Mouse (Mus musculus) limb, embryonic 12.5 days (tissue): ENCODE data around the gene Kti12. TPM values are rescaled to one million over a fixed set of nuclear protein-coding genes. Genes with fewer than 3 reads are reported as not detected.

ENCODE experiments used
- ATAC-seq: fragments of 200-750 bp; cut with Nextera tagmentation; 2 replicates; pipeline ENCODE4 v1.8.0; 2017; ENCODE audit warnings: low read depth, moderate TSS enrichment; ENCODE audit not compliant: insufficient number of reproducible peaks, insufficient read depth, low FRiP score, low TSS enrichment
- H3K27ac ChIP-seq: fragments of 300-500 bp; sonication (generic); 2 replicates; pipeline ENCODE4 v1.5.1; 2016; ENCODE audit warnings: mild to moderate bottlenecking, moderate library complexity
- H3K27me3 ChIP-seq: fragments of 300-500 bp; sonication (generic); 2 replicates; pipeline ENCODE4 v1.6.1; 2016; ENCODE audit warnings: mild to moderate bottlenecking, moderate library complexity
- H3K36me3 ChIP-seq: fragments of 300-500 bp; sonication (generic); 2 replicates; pipeline ENCODE4 v1.6.1; 2016; ENCODE audit warnings: mild to moderate bottlenecking, moderate library complexity
- H3K4me1 ChIP-seq: fragments of 300-500 bp; sonication (generic); replicated peaks from 2 replicates; pipeline ENCODE4 v1.6.1; 2016
- H3K4me2 ChIP-seq: fragments of 300-500 bp; sonication (generic); 2 replicates; pipeline ENCODE4 v1.6.1; 2016; ENCODE audit warnings: mild to moderate bottlenecking, moderate library complexity
- H3K4me3 ChIP-seq: fragments of 300-500 bp; sonication (generic); replicated peaks from 2 replicates; pipeline ENCODE4 v1.5.1; 2016; ENCODE audit warnings: mild to moderate bottlenecking
- H3K9ac ChIP-seq: fragments of 300-500 bp; sonication (generic); replicated peaks from 2 replicates; pipeline ENCODE4 v1.6.1; 2016; ENCODE audit warnings: mild to moderate bottlenecking, moderate library complexity
- H3K9me3 ChIP-seq: fragments of 300-500 bp; sonication (generic); 2 replicates; pipeline ENCODE4 v1.6.1; 2016; ENCODE audit warnings: mild to moderate bottlenecking, moderate library complexity
- WGBS: fragments of 180-500 bp; shearing (Covaris S2); methylation state at CpG from one replicate; pipeline ENCODE4 v1.1.7; 2016; 5-methylcytosine and 5-hydroxymethylcytosine counted together
- polyA plus RNA-seq: library from polyadenylated mRNA; unstranded; fragments of >200 nt; fragmentation: Nextera tagmentation; extraction: Ambion mirVana; gene quantifications from 2 replicates; pipeline ENCODE4 v1.2.1, GENCODE M21; 2016

Gene Kti12
- polyA plus RNA-seq, 1 experiment from 2014 or later: 53.4 TPM

- peaks cover 10% of the 10 kb centered on the region for H3K36me3 ChIP-seq
- H3K4me1 ChIP-seq: peaks cover 31% of the 10 kb centered on the region
- H3K27me3 ChIP-seq: no peaks in the 10 kb centered on the region
- under 1% methylated on average over 34 of the region's 34 CpGs for WGBS
- ATAC-seq: peak; percentile 85
- peak within 1 kb of the TSS; percentile 65 for H3K4me2 ChIP-seq
- H3K27ac ChIP-seq: peak within 1 kb of the TSS; percentile 99
- no peaks in the 10 kb centered on the region for H3K9me3 ChIP-seq
- peak within 1 kb of the TSS; percentile 90 for H3K4me3 ChIP-seq
- peak within 1 kb of the TSS; percentile 98 for H3K9ac ChIP-seq
Measured at GRCm38 (mm10) chr4:108834115-108834970, 13.2 kb upstream of the Kti12 start, which contains the start of gene Txndc12. Txndc12 (plus strand) TSS chr4:108834601.

GRCm38 (mm10) chr4:108834971-108835311 is 12.6 kb upstream of the Kti12 start:
- Histone ChIP-seq H3K9ac (peak overlapping the region; percentile 77), H3K4me1 (peaks cover 31% of the 10 kb centered on the region), H3K4me3 (peak overlapping the region; percentile 90), H3K27ac (peak overlapping the region; percentile 99), H3K36me3 (peaks cover 4% of the 10 kb centered on the region), H3K4me2 (peak overlapping the region; percentile 65), H3K9me3 (no peaks in the 10 kb centered on the region), H3K27me3 (no peaks in the 10 kb centered on the region)
- no peak for ATAC-seq
- under 1% methylated on average over 15 of the region's 15 CpGs for WGBS

GRCm38 (mm10) chr4:108835496-108835895 is 12.1 kb upstream of the Kti12 start:
- peak overlapping the region; percentile 90 for H3K4me3 ChIP-seq
- WGBS: 66% methylated on average over 3 of the region's 3 CpGs
- H3K27me3 ChIP-seq: no peaks in the 10 kb centered on the region
- H3K27ac ChIP-seq: peak overlapping the region; percentile 99; the same call in 1 of the 2 replicates
- ATAC-seq: no peak
- H3K9ac ChIP-seq: peak overlapping the region; percentile 77
- H3K36me3 ChIP-seq: peaks cover 4% of the 10 kb centered on the region
- H3K9me3 ChIP-seq: no peaks in the 10 kb centered on the region
- H3K4me2 ChIP-seq: peak overlapping the region; percentile 65
- H3K4me1 ChIP-seq: peaks cover 31% of the 10 kb centered on the region

GRCm38 (mm10) chr4:108838031-108838430 is 9.6 kb upstream of the Kti12 start:
- peaks cover 22% of the 10 kb centered on the region for H3K4me1 ChIP-seq
- no peak overlapping the region for H3K9ac ChIP-seq
- ATAC-seq: no peak
- no peaks in the 10 kb centered on the region for H3K27me3 ChIP-seq
- H3K36me3 ChIP-seq: peaks cover 7% of the 10 kb centered on the region
- H3K27ac ChIP-seq: no peak overlapping the region
- no peak overlapping the region for H3K4me2 ChIP-seq
- H3K4me3 ChIP-seq: no peak overlapping the region
- WGBS: 86% methylated on average over 4 of the region's 4 CpGs
- H3K9me3 ChIP-seq: no peaks in the 10 kb centered on the region

- no peak overlapping the region for H3K27ac ChIP-seq
- H3K9ac ChIP-seq: no peak overlapping the region
- no peaks in the 10 kb centered on the region for H3K9me3 ChIP-seq
- ATAC-seq: no peak
- H3K4me3 ChIP-seq: no peak overlapping the region
- H3K27me3 ChIP-seq: no peaks in the 10 kb centered on the region
- 91% methylated on average over 7 of the region's 7 CpGs for WGBS
- H3K4me1 ChIP-seq: peaks cover 4% of the 10 kb centered on the region; the same call in 1 of the 2 replicates
- H3K4me2 ChIP-seq: no peak overlapping the region
- peaks cover 7% of the 10 kb centered on the region for H3K36me3 ChIP-seq
Measured at GRCm38 (mm10) chr4:108841920-108842578, 5.5 kb upstream of the Kti12 start.

- Histone ChIP-seq H3K9me3 (no peaks in the 10 kb centered on the region), H3K27ac (no peak overlapping the region), H3K9ac (no peak overlapping the region), H3K4me3 (no peak overlapping the region), H3K36me3 (peaks cover 7% of the 10 kb centered on the region), H3K4me1 (peaks cover under 1% of the 10 kb centered on the region; the same call in 1 of the 2 replicates), H3K27me3 (no peaks in the 10 kb centered on the region), H3K4me2 (no peak overlapping the region)
- no peak for ATAC-seq
Measured at GRCm38 (mm10) chr4:108843336-108843735, 4.2 kb upstream of the Kti12 start.

- Histone ChIP-seq H3K27me3 (no peaks in the 10 kb centered on the region), H3K9ac (no peak overlapping the region), H3K4me2 (no peak overlapping the region), H3K27ac (no peak overlapping the region), H3K9me3 (no peaks in the 10 kb centered on the region), H3K4me1 (peaks cover 13% of the 10 kb centered on the region), H3K36me3 (peaks cover 18% of the 10 kb centered on the region), H3K4me3 (no peak overlapping the region)
- WGBS: 86% methylated on average over 5 of the region's 5 CpGs
- no peak for ATAC-seq
Measured at GRCm38 (mm10) chr4:108845824-108846569, 1.6 kb upstream of the Kti12 start.

- Histone ChIP-seq H3K9me3 (no peaks in the 10 kb centered on the region), H3K4me2 (peak within 1 kb of the TSS; percentile 97), H3K27ac (peak within 1 kb of the TSS; percentile 89), H3K9ac (peak within 1 kb of the TSS; percentile 84), H3K27me3 (no peaks in the 10 kb centered on the region), H3K4me1 (peaks cover 13% of the 10 kb centered on the region), H3K4me3 (peak within 1 kb of the TSS; percentile 92), H3K36me3 (peaks cover 28% of the 10 kb centered on the region)
- ATAC-seq: no peak
- 10% methylated on average over 20 of the region's 20 CpGs for WGBS
Measured at GRCm38 (mm10) chr4:108848505-108848848, 892 bp downstream of the Kti12 start, which contains the start of gene A730015C16Rik. A730015C16Rik (minus strand) TSS chr4:108848619.

GRCm38 (mm10) chr4:108866806-108867205 is 19.2 kb downstream of the Kti12 start:
- no peaks in the 10 kb centered on the region for H3K9me3 ChIP-seq
- no peaks in the 10 kb centered on the region for H3K27me3 ChIP-seq
- no peaks in the 10 kb centered on the region for H3K4me1 ChIP-seq
- H3K9ac ChIP-seq: no peak overlapping the region
- no peak overlapping the region for H3K4me3 ChIP-seq
- ATAC-seq: no peak
- H3K27ac ChIP-seq: no peak overlapping the region
- WGBS: 88% methylated on average over 7 of the region's 7 CpGs
- H3K36me3 ChIP-seq: peaks cover 28% of the 10 kb centered on the region
- H3K4me2 ChIP-seq: no peak overlapping the region

- Histone ChIP-seq H3K27me3 (no peaks in the 10 kb centered on the region), H3K9ac (no peak overlapping the region), H3K9me3 (no peaks in the 10 kb centered on the region), H3K27ac (no peak overlapping the region), H3K4me3 (no peak overlapping the region), H3K4me1 (no peaks in the 10 kb centered on the region), H3K4me2 (no peak overlapping the region), H3K36me3 (peaks cover 2% of the 10 kb centered on the region; the same call in 1 of the 2 replicates)
- WGBS: 38% methylated on average over 10 of the region's 10 CpGs
- 0 out of 2 replicates have a peak, but pooled peaks have one; percentile 52 for ATAC-seq
Measured at GRCm38 (mm10) chr4:108869730-108870374, 22.3 kb downstream of the Kti12 start.
